Mouse (Mus musculus): Measurements from ENCODE around the gene Clcf1. TPM values are rescaled to one million over a fixed set of nuclear protein-coding genes. Genes with fewer than 3 reads are reported as not detected.
A peak's percentile ranks its signal among the peaks of the same experiment; 100 is the strongest.
"Not testable (repeated sequence)": the region's sequence is repeated elsewhere in the genome, so short reads cannot be mapped to it uniquely, and the experiment has no call there.

The Clcf1 gene
- polyA plus RNA-seq, 1 experiment from 2014 or later, result 1.1 TPM

- not testable (repeated sequence) for H3K36me3 ChIP-seq (replicated peaks); H3K27ac ChIP-seq; H3K4me1 ChIP-seq; H3K9me3 ChIP-seq; H3K27me3 ChIP-seq (ENCODE audit: poor library complexity, severe bottlenecking); DNase-seq (ENCODE audit: extremely low spot score, low spot score); H3K4me3 ChIP-seq
- WGBS, result 89% methylated on average over 1 of the region's 1 CpGs
Measured at GRCm38 (mm10) chr19:4248683-4249082, 34.6 kb downstream of the Clcf1 start.

- 92% methylated on average over 7 of the region's 7 CpGs for WGBS
Measured at GRCm38 (mm10) chr19:4254230-4254629, 40.2 kb downstream of the Clcf1 start.

GRCm38 (mm10) chr19:4255583-4256162 is 41.6 kb downstream of the Clcf1 start:
- H3K27ac ChIP-seq, result no peak overlapping the region
- peaks cover 9% of the 10 kb centered on the region for H3K27me3 ChIP-seq (ENCODE audit: poor library complexity, severe bottlenecking)
- no peak for DNase-seq (ENCODE audit: extremely low spot score, low spot score)
- H3K4me1 ChIP-seq, result peaks cover 21% of the 10 kb centered on the region
- WGBS, result 70% methylated on average over 11 of the region's 11 CpGs
- H3K9me3 ChIP-seq, result no peaks in the 10 kb centered on the region
- H3K36me3 ChIP-seq (replicated peaks), result no peaks in the 10 kb centered on the region
- H3K4me3 ChIP-seq, result no peak overlapping the region

More at GRCm38 (mm10) chr19:4254230-4254629, 40.2 kb downstream of the Clcf1 start:
- no peak overlapping the region for H3K4me3 ChIP-seq
- H3K9me3 ChIP-seq, result no peaks in the 10 kb centered on the region
- H3K36me3 ChIP-seq (replicated peaks), result no peaks in the 10 kb centered on the region
- DNase-seq (ENCODE audit: extremely low spot score, low spot score), result no peak
- H3K4me1 ChIP-seq, result peaks cover 14% of the 10 kb centered on the region
- no peak overlapping the region for H3K27ac ChIP-seq
- H3K27me3 ChIP-seq (ENCODE audit: poor library complexity, severe bottlenecking), result peaks cover 9% of the 10 kb centered on the region

- Histone ChIP-seq H3K9me3 (no peaks in the 10 kb centered on the region), H3K36me3 (replicated peaks) (no peaks in the 10 kb centered on the region), H3K27ac (peak overlapping the region; percentile 80), H3K4me1 (peaks cover 28% of the 10 kb centered on the region), H3K4me3 (peak overlapping the region; percentile 68), H3K27me3 (ENCODE audit: poor library complexity, severe bottlenecking) (peaks cover 9% of the 10 kb centered on the region)
- peak; percentile 91 for DNase-seq (ENCODE audit: extremely low spot score, low spot score)
- WGBS, result under 1% methylated on average over 41 of the region's 41 CpGs
Measured at GRCm38 (mm10) chr19:4257216-4257896, 43.3 kb downstream of the Clcf1 start.

DNA sequence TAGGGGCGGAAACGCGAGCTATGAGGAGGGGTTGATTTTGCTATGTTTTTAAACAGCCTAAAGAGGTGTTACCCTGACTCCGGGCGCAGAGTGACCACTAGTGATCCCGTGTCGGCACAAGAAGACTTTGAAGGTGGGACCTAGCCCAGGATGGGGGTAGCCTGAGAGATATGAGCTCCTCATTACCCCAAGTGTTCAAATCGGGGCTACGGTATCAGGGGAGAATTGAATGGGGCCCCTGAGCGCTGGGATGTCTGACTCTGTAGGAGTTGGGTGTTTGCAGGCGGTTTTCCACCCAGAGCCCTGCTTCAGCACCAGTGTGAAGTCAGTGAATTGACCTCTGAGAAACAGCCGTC is 43.8 kb downstream of the Clcf1 start:
- H3K27me3 ChIP-seq (ENCODE audit: poor library complexity, severe bottlenecking), result peaks cover 9% of the 10 kb centered on the region
- no peak for DNase-seq (ENCODE audit: extremely low spot score, low spot score)
- H3K4me1 ChIP-seq, result peaks cover 31% of the 10 kb centered on the region
- H3K4me3 ChIP-seq, result peak overlapping the region; percentile 68
- H3K27ac ChIP-seq, result peak overlapping the region; percentile 80
- WGBS, result 20% methylated on average over 12 of the region's 12 CpGs
- H3K9me3 ChIP-seq, result no peaks in the 10 kb centered on the region
- no peaks in the 10 kb centered on the region for H3K36me3 ChIP-seq (replicated peaks)

DNA sequence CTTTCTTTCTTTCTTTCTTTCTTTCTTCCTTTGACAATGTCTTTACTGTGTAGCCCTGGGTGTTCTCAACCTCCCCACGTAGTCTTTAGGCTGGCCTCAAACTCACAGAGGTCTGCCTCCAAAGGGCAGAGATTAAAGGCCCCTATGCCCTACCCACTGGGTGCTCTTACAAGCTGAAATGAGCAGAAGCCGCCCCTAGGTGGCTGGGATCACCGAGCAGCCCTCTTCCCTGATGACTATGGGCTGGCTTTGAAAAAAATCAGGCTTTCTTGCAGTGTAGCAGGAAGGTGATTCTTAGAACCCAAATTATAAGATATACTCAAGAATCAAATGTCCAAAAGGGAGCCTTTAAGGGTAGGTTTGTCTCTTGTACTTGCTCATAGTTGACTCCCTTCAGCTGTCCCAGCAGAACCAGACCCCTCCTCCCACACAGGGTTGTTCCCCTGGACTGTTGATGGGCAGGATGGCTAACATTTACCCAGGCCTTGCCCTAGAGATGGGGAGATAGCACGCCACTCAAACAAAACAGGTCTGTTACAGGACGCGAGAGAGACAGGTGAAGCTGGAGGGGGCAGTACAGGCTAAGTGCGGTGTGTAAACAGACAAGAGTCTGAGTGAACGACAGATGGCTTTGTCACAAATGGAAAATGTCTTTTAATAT is 47.1 kb downstream of the Clcf1 start:
- Histone ChIP-seq H3K9me3 (no peaks in the 10 kb centered on the region), H3K4me3 (no peak overlapping the region), H3K27ac (no peak overlapping the region), H3K27me3 (ENCODE audit: poor library complexity, severe bottlenecking) (peaks cover 14% of the 10 kb centered on the region), H3K4me1 (peaks cover 35% of the 10 kb centered on the region), H3K36me3 (replicated peaks) (no peaks in the 10 kb centered on the region)
- DNase-seq (ENCODE audit: extremely low spot score, low spot score), result no peak
- WGBS, result 60% methylated on average over 8 of the region's 8 CpGs

DNA sequence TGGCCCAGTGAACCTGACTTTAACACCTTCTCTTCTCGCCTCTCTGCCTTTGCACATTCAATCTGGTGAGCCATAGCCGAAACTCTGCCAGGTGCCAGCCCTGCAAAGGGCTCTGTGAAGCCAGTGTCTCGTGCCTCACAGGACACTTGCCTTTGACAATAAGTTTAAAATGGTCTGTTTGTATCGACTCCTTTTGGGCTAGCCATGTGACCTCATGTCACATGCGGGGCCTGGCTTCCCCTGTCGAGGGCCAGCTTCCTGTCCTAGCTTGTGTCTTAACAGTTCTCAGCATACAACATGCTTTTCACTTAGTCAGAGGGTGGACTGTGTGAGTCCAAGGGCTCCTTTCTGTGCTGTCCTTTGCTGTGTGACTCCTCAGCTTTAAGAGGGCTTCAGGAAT is 48.7 kb downstream of the Clcf1 start:
- WGBS, result 77% methylated on average over 6 of the region's 6 CpGs
- no peak overlapping the region for H3K4me3 ChIP-seq
- H3K4me1 ChIP-seq, result peaks cover 25% of the 10 kb centered on the region
- no peak overlapping the region for H3K27ac ChIP-seq
- H3K36me3 ChIP-seq (replicated peaks), result no peaks in the 10 kb centered on the region
- H3K27me3 ChIP-seq (ENCODE audit: poor library complexity, severe bottlenecking), result peaks cover 24% of the 10 kb centered on the region
- DNase-seq (ENCODE audit: extremely low spot score, low spot score), result no peak
- H3K9me3 ChIP-seq, result no peaks in the 10 kb centered on the region

GRCm38 (mm10) chr19:4263702-4264101 is 49.7 kb downstream of the Clcf1 start:
- Histone ChIP-seq H3K27me3 (ENCODE audit: poor library complexity, severe bottlenecking) (peaks cover 33% of the 10 kb centered on the region), H3K9me3 (no peaks in the 10 kb centered on the region), H3K27ac (no peak overlapping the region), H3K4me3 (no peak overlapping the region), H3K4me1 (peaks cover 25% of the 10 kb centered on the region), H3K36me3 (replicated peaks) (no peaks in the 10 kb centered on the region)
- DNase-seq (ENCODE audit: extremely low spot score, low spot score), result no peak
- 73% methylated on average over 14 of the region's 14 CpGs for WGBS

DNA sequence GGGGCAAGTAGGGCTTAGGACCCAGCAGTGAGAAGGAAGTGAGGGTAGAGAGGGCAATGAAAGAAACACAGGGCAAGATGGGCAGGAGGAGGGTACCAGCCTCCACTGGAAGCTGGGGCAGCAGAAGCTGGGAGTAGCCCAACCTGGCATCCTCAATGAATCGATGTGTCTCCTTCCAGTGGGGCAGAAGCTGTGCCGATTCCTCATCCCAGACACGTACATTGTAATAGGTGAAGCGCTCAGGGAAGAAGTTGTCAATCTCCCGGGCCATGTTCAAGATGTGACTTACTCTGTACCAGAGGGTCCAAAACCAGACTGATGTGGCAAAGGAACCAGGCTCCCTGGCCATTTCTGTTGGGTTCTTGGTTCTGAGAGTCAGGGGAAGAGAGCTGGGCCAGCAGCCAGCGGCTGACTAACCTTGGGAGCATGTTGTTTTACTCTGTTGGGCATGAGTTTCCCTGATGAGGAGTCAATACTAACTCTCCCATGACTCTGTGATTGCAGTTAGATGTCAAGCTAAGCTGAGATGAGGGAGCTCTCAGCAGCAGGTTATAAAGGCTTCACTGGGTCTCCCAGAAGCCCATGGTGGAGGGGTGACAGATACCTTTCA is 50.2 kb downstream of the Clcf1 start:
- H3K27ac ChIP-seq, result no peak overlapping the region
- no peak overlapping the region for H3K4me3 ChIP-seq
- 99% methylated on average over 6 of the region's 6 CpGs for WGBS
- no peaks in the 10 kb centered on the region for H3K9me3 ChIP-seq
- H3K27me3 ChIP-seq (ENCODE audit: poor library complexity, severe bottlenecking), result peaks cover 39% of the 10 kb centered on the region
- peaks cover 30% of the 10 kb centered on the region for H3K4me1 ChIP-seq
- DNase-seq (ENCODE audit: extremely low spot score, low spot score), result no peak
- H3K36me3 ChIP-seq (replicated peaks), result no peaks in the 10 kb centered on the region

DNA sequence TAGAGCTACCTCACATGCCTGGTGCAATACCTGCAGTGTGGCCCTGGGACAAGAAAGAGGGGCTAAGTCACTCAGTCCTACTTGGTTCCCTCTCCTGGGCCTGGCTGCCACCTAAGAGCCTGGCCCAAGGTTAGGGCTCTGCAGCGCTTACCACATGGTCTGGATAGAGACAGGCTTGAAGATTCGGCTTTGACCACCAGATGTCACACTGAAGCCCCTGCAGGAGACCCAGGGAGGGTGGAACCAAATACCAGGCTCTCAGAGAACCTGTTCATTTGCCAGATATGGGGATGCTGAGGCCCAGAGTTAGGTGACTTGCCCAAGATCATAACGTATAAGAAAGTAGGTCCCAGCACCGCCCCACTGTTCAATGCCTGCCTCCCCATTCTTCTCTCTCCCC is 51.9 kb downstream of the Clcf1 start:
- Histone ChIP-seq H3K27me3 (ENCODE audit: poor library complexity, severe bottlenecking) (peaks cover 56% of the 10 kb centered on the region), H3K27ac (no peak overlapping the region), H3K36me3 (replicated peaks) (no peaks in the 10 kb centered on the region; the same call in 1 of the 2 replicates), H3K9me3 (no peaks in the 10 kb centered on the region), H3K4me1 (peaks cover 24% of the 10 kb centered on the region), H3K4me3 (no peak overlapping the region)
- WGBS, result 63% methylated on average over 4 of the region's 4 CpGs
- no peak for DNase-seq (ENCODE audit: extremely low spot score, low spot score)

DNA sequence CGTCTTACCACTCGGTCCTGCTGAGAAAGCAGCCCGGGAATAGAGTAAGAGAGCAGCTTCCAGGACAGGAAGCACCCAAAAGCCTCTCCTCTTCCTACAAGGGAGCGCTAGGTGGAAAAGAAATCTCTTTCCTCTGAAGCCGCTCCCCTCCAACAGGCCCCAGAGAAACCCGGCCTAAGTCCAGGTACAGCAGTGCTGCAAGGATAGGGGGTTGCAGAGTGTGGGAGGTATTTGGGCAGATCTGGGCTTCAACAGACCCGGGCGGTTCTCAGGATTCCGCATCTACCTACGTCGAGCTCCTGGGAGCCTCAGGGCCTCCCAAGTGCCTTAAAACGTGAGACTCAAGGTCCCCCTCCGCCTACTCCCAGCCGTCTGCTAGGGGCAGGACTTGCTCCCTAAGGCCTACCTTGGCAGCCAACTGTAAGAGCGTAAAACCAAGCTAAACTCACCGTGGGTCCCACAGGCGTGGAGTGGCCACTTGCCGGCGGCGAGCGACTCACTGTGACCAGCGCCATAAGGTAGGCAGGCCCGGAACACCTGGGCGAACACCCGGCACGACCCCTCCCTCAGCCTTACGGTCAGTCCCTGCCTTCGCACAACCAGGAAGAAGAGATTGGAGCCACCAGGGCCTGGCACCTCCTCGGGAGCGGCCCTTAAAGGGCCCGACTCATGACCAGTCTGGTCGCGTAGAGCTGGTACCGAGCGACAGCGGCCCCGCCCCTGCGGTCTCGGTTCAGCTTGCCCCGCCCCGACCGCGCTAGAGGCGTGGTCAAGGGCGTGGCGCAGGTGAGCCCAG is 54.7 kb downstream of the Clcf1 start, which contains the start of gene Ssh3:
TSS of gene Ssh3 (minus strand) at position 615 of the 796 bp plus-strand sequence.
- WGBS, result 4% methylated on average over 46 of the region's 46 CpGs
- peaks cover 11% of the 10 kb centered on the region for H3K4me1 ChIP-seq
- peaks cover 12% of the 10 kb centered on the region; the same call in 1 of the 2 replicates for H3K36me3 ChIP-seq (replicated peaks)
- H3K4me3 ChIP-seq, result peak within 1 kb of the TSS; percentile 54
- H3K27ac ChIP-seq, result 0 out of 2 replicates have a peak within 1 kb of the TSS, but pooled peaks have one; percentile 9
- H3K9me3 ChIP-seq, result no peaks in the 10 kb centered on the region
- H3K27me3 ChIP-seq (ENCODE audit: poor library complexity, severe bottlenecking), result peaks cover 61% of the 10 kb centered on the region
- no peak for DNase-seq (ENCODE audit: extremely low spot score, low spot score)

GRCm38 (mm10) chr19:4270187-4270586 is 56.1 kb downstream of the Clcf1 start:
- no peak for DNase-seq (ENCODE audit: extremely low spot score, low spot score)
- Histone ChIP-seq H3K27ac (no peak overlapping the region), H3K36me3 (replicated peaks) (peaks cover 12% of the 10 kb centered on the region; the same call in 1 of the 2 replicates), H3K4me3 (no peak overlapping the region), H3K4me1 (peaks cover 11% of the 10 kb centered on the region), H3K9me3 (no peaks in the 10 kb centered on the region), H3K27me3 (ENCODE audit: poor library complexity, severe bottlenecking) (peaks cover 55% of the 10 kb centered on the region)
- WGBS, result 70% methylated on average over 6 of the region's 6 CpGs

Measured in forebrain, embryonic 10.5 days (tissue).